Mouse (Mus musculus): ENCODE data around the gene Tnks2. TPM values are rescaled to one million over a fixed set of nuclear protein-coding genes. Genes with fewer than 3 reads are reported as not detected.

Gene Tnks2
- polyA plus RNA-seq, 1 experiment, result 20.4 TPM

DNA sequence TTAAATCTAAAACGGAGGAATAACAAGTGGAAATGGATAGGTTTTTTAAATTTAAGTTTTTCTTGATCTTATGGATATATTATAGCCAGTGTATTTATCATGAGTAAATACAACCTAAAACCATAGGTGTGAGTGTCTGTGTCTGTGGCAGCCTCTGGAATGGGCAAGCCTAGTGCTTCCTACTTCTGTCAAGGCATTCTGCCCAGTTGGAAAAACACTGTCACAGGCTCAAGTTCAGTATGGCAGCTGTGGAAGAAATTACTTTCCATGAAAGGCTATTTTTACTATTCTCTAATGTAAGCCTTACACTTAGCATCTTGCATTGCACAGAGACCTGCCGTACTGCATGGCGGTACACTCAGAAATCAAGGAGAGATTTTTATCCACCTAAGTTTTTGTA, 57.7 kb downstream of the Tnks2 start:
- no peaks in the 10 kb centered on the region for H3K4me1 ChIP-seq (ENCODE audit: control insufficient read depth, insufficient read depth, low read length)
- no peak overlapping the region for H3K4me3 ChIP-seq (replicated peaks; ENCODE audit: control insufficient read depth, low read depth, low read length)
- TF ChIP-seq POLR2A (IDR thresholded peaks at IDR 0.05; ENCODE audit: borderline replicate concordance, control insufficient read depth, low read depth, low read length) (no peak), CTCF (IDR thresholded peaks at IDR 0.05; ENCODE audit: control insufficient read depth, insufficient read depth, low read length) (no peak)
- H3K27ac ChIP-seq (ENCODE audit: control insufficient read depth, insufficient read depth, low read depth, low read length, poor library complexity), result no peak overlapping the region
- 93% methylated on average over 3 of the region's 3 CpGs for WGBS

DNA sequence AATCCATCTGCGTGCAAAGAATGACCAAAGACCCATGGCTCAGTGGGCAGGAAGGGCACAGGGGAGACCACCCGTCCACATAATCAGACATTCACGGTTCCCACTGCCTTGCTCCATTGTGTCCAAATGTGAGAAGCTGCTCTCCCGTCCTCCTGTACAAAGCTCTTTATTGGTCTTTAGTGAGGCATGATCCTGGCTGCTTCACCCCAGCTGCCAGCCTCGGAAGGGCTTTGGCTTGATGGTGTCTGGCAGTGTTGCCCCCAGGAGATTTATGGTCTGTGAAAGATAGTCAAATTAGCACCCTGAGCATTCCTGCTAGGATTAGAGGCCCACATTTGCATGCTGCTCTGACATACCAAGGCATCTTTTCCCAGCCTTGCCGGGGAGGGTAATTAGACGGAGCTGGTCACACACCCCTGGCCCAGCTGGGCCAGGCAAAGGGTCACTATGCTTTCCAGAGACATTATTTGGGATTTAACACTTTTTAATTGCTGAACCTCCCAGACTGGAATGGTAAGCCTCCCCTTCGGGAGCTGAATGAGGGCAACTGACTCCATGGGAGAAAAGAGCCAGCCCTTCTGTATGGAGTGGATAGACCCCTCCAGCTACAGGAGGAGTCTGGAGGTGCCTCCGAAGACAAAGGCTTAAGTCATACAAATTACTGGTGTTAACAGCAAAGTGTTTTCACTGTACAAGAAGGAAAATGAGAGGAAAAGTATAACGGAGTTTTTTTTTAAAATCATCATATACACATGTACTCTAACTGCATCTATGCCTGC, 62.9 kb downstream of the Tnks2 start:
- TF ChIP-seq POLR2A (IDR thresholded peaks at IDR 0.05; ENCODE audit: borderline replicate concordance, control insufficient read depth, low read depth, low read length) (no peak), CTCF (IDR thresholded peaks at IDR 0.05; ENCODE audit: control insufficient read depth, insufficient read depth, low read length) (no peak)
- WGBS, result 72% methylated on average over 10 of the region's 10 CpGs

DNA sequence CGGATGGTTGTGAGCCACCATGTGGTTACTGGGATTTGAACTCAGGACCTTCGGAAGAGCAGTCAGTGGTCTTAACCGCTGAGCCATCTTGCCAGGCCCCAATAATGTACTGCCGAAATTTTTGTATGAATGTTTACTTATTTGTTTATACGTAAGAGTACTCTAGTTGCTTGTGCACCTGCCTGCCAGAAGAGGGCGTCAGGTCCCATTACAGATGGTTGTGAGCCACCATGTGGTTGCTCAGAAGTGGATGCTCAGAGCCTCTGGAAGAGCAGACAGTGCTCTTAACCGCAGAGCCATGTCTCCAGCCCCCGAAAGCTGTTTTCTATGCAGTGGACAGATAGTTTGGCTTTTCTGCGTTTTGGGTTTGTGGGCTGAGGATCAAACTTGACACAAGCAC, 63.7 kb downstream of the Tnks2 start:
- 69% methylated on average over 9 of the region's 9 CpGs for WGBS
- peak; percentile 51; the same call in 1 of the 2 replicates for TF ChIP-seq CTCF (IDR thresholded peaks at IDR 0.05; ENCODE audit: control insufficient read depth, insufficient read depth, low read length)
- TF ChIP-seq POLR2A (IDR thresholded peaks at IDR 0.05; ENCODE audit: borderline replicate concordance, control insufficient read depth, low read depth, low read length), result no peak
- H3K4me1 ChIP-seq (ENCODE audit: control insufficient read depth, insufficient read depth, low read length), result no peaks in the 10 kb centered on the region

More for the DNA sequence above, 62.9 kb downstream of the Tnks2 start:
- Histone ChIP-seq H3K4me1 (ENCODE audit: control insufficient read depth, insufficient read depth, low read length) (no peaks in the 10 kb centered on the region), H3K27ac (ENCODE audit: control insufficient read depth, insufficient read depth, low read depth, low read length, poor library complexity) (no peak overlapping the region), H3K4me3 (replicated peaks; ENCODE audit: control insufficient read depth, low read depth, low read length) (no peak overlapping the region)

DNA sequence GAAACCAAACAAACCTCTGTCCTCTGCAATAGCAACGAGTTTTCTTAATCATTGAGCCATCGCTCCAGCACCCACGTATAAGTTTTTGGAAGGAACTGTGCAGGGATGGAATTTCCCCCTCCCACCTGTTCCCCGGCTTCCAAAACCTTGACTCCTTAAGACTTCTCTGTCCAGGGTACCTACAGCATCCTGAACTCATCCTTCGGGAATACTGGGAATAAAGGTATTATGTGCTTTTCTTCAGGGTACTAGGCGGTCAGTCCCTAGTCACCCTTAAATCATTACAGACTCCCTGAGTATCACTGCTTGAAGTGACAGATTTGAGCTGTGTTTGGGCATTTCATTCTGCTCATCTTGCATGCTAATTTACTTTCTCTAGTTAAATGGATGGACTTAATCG, 69.3 kb downstream of the Tnks2 start:
- Histone ChIP-seq H3K4me3 (replicated peaks; ENCODE audit: control insufficient read depth, low read depth, low read length) (no peak overlapping the region), H3K4me1 (ENCODE audit: control insufficient read depth, insufficient read depth, low read length) (no peaks in the 10 kb centered on the region), H3K27ac (ENCODE audit: control insufficient read depth, insufficient read depth, low read depth, low read length, poor library complexity) (no peak overlapping the region)
- 57% methylated on average over 7 of the region's 7 CpGs for WGBS
- TF ChIP-seq CTCF (IDR thresholded peaks at IDR 0.05; ENCODE audit: control insufficient read depth, insufficient read depth, low read length), result no peak
- TF ChIP-seq POLR2A (IDR thresholded peaks at IDR 0.05; ENCODE audit: borderline replicate concordance, control insufficient read depth, low read depth, low read length), result no peak

More for the DNA sequence above, 63.7 kb downstream of the Tnks2 start:
- Histone ChIP-seq H3K4me3 (replicated peaks; ENCODE audit: control insufficient read depth, low read depth, low read length) (no peak overlapping the region), H3K27ac (ENCODE audit: control insufficient read depth, insufficient read depth, low read depth, low read length, poor library complexity) (no peak overlapping the region)

DNA sequence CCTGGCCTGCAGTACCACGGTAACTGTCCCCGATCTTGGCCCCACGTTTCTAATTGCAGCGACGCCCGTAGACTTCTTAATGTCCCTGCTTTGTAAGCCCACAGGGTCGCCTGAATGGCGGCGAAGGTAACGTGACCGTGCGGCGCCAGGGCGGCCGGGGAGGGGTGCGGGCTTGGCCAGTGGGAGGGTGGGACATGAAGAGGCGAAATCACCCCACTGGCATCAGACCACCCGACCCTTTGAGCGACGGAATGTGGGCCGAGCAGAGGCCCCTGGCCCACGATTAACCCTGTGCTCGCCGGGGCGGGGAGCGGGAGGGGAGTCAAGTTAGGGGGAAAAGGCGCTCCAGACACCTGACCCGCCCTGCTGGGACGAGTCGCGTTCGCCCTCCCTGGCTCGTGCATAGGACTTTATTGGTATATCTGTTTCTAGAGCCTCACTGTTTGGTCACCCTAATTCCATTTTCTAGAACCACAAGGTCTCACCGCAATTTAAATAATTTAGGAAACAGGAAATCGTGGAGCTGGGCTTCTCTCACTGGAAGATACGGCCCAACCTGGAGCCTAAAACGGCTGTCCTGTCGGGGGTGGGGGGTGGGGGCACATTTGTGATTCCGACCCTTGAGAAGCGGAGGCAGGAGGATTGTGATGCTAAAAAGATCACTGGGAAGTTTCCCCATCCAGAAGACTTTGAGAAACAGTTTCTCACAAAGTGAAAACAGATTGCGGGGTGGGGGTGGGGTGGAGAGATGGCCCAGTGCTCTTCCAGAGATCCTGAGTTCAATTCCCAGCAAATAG, 70.4 kb downstream of the Tnks2 start:
- 4% methylated on average over 41 of the region's 41 CpGs for WGBS
- no peak for TF ChIP-seq POLR2A (IDR thresholded peaks at IDR 0.05; ENCODE audit: borderline replicate concordance, control insufficient read depth, low read depth, low read length)
- TF ChIP-seq CTCF (IDR thresholded peaks at IDR 0.05; ENCODE audit: control insufficient read depth, insufficient read depth, low read length), result no peak
- peak overlapping the region; percentile 55 for H3K4me3 ChIP-seq (replicated peaks; ENCODE audit: control insufficient read depth, low read depth, low read length)
- H3K4me1 ChIP-seq (ENCODE audit: control insufficient read depth, insufficient read depth, low read length), result no peaks in the 10 kb centered on the region
- no peak overlapping the region for H3K27ac ChIP-seq (ENCODE audit: control insufficient read depth, insufficient read depth, low read depth, low read length, poor library complexity)

DNA sequence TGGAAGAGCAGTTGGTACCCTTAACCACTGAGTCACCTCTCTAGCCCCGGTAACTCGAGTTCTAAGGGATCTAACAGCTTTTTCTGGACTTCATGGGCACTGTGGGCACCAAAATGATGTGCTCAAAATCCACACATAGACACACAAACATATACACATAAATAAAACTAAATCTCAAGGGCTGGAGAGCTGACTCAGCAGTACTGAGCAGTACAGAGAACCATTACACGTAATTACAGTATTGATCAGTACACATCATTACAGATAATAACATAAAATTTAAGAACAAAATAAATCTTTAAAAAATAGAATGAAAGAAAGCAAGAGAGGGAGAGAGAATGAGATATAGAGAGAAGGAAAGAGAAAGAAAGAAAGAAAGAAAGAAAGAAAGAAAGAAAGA, 75.1 kb downstream of the Tnks2 start:
- 81% methylated on average over 3 of the region's 3 CpGs for WGBS
- H3K4me3 ChIP-seq (replicated peaks; ENCODE audit: control insufficient read depth, low read depth, low read length), result no peak overlapping the region
- TF ChIP-seq POLR2A (IDR thresholded peaks at IDR 0.05; ENCODE audit: borderline replicate concordance, control insufficient read depth, low read depth, low read length) (no peak), CTCF (IDR thresholded peaks at IDR 0.05; ENCODE audit: control insufficient read depth, insufficient read depth, low read length) (no peak)
- H3K27ac ChIP-seq (ENCODE audit: control insufficient read depth, insufficient read depth, low read depth, low read length, poor library complexity), result no peak overlapping the region
- no peaks in the 10 kb centered on the region for H3K4me1 ChIP-seq (ENCODE audit: control insufficient read depth, insufficient read depth, low read length)

DNA sequence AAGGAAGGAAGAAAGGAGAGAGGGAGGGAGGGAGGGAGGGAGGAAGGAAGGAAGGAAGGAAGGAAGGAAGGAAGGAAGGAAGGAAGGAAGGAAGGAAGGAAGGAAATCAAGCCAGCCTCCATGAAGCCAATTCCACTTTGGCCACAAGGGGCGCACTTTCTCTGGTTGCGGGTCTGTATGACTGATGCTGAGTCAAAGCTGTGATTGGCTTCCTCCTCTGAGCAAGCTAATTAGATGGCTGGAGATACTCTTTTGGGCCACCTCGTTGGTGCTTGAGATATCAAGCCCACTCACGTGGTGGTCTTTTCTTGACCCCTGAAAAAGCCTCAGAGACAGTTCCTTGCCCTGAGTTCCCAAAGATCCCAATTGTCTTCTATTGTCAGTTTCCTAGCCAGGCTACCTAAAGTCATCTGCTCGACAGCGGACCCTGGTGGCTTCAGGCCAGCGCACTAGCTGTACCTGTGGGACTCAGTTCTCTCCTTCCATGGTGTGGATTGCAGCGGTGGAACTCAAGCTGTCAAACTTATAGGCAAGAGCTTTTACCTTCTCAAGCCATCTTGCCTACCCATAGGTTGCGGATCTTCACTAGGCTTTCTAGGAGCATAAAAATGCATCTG, 75.8 kb downstream of the Tnks2 start:
- WGBS, result 24% methylated on average over 9 of the region's 9 CpGs
- TF ChIP-seq CTCF (IDR thresholded peaks at IDR 0.05; ENCODE audit: control insufficient read depth, insufficient read depth, low read length) (peak; percentile 82), POLR2A (IDR thresholded peaks at IDR 0.05; ENCODE audit: borderline replicate concordance, control insufficient read depth, low read depth, low read length) (no peak)
- Histone ChIP-seq H3K4me1 (ENCODE audit: control insufficient read depth, insufficient read depth, low read length) (no peaks in the 10 kb centered on the region), H3K4me3 (replicated peaks; ENCODE audit: control insufficient read depth, low read depth, low read length) (no peak overlapping the region), H3K27ac (ENCODE audit: control insufficient read depth, insufficient read depth, low read depth, low read length, poor library complexity) (no peak overlapping the region)

Measured in bone marrow, adult 2 months (tissue).